Mouse (Mus musculus): Measurements from ENCODE around the gene Pex11b.

- TF ChIP-seq CTCF (IDR thresholded peaks at IDR 0.05; ENCODE audit: control insufficient read depth, insufficient read depth, insufficient replicate concordance, low read depth, low read length) (no peak), POLR2A (IDR thresholded peaks at IDR 0.05; ENCODE audit: control insufficient read depth, low read depth, low read length) (no peak)
Observed at GRCm38 (mm10) chr3:96673514-96673913, 38.3 kb downstream of the Pex11b start.

Measured in testis, adult 2 months (tissue).